Mouse (Mus musculus): Measurements from ENCODE around the gene Dhx58.
A peak's percentile ranks its signal among the peaks of the same experiment; 100 is the strongest.

Gene Dhx58

DNA sequence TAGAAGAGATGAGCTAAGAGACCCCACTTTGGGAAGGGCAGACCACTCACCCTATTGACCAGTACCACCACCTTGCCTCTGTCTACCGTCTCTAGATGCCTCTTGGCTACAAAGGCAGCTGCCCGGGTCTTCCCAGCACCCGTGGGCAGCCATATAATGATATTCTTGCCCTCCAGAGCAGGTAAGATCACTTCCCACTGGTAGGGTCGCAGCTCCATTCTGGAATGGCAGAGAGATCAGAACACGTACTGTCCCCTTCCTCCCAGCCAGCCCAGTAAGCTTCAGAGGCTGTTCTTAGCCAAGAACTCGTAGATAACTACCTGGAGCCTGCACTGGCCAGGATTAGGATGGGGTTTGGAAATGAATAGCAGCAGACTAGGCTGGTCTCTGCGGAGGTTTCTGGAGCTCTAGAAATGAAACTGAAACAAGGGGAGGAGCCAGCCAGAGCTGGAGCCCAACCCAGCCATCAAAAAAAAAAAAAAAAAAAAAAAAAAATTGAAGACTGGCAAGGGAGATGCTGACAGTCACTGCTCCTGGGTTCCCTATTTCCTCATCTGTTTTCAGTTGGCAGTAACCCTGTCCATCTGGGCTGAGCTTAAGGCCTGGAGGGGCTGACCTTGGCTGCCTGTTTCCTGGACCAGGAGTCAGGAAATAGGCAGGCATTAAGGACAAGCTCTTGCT lies at the start of gene Dhx58:
Gene Dhx58, minus strand, starts transcription at position 421 of the 681 bp plus-strand sequence.
- no peak for DNase-seq (ENCODE audit: low spot score)

DNA sequence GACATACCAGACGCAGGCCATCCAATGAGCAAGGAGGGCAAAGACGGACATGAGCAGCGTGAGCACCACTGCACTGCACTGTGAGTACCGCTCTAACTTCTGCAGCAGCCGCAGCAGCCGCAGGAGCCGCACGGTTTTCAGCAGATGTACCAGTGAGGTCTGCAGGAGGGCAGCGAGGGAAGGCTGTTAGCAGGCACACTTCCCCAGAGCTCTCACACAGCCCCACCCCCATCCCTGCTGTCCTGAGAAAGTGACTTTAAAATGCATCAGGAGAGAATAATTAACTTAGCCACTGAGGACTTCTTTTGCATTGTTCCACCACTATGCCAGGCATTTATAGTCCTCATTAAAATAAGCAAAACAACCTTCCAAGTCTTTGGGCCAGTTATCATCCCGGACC lies 48.2 kb upstream of the Dhx58 start:
- no peak for DNase-seq (ENCODE audit: low spot score)

DNA sequence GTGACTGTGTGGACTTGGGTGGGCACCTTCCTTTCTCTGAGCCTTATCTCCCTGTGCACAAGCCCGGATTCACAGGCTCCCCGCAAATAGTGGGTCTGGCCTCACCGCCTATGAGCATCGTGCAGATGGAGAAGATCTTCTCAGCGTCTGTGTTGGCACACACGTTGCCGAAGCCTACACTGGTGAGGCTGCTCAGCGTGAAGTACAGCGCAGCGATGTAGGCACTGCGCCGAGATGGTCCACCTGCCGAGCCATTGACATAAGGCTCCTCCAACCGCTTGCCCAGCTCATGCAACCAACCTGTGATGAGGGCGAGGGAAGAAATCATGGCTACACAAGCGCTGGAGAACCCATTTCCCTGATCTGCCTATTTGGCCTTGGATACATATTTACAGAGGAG lies 46.1 kb upstream of the Dhx58 start:
- DNase-seq (ENCODE audit: low spot score) = no peak

DNA sequence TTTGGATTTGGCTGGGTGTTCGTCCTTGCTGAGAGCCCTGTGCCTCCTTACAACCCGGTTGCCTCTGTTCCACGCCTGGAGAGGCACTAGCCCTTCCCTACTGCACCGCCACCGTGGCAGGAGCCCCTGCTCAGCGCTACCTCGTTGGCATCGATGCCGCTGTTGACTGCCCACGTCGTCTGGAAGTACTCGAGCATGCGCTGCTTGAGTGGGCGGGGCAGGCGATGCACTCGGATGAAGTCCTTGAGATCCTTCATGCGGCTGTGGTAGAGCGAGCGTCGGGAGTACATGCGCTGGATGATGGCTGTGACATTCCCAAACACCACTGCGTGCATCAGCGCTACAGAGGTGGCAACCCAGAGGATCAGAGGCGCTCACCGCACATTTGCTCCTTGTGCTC lies 45.4 kb upstream of the Dhx58 start:
- no peak for DNase-seq (ENCODE audit: low spot score)

DNA sequence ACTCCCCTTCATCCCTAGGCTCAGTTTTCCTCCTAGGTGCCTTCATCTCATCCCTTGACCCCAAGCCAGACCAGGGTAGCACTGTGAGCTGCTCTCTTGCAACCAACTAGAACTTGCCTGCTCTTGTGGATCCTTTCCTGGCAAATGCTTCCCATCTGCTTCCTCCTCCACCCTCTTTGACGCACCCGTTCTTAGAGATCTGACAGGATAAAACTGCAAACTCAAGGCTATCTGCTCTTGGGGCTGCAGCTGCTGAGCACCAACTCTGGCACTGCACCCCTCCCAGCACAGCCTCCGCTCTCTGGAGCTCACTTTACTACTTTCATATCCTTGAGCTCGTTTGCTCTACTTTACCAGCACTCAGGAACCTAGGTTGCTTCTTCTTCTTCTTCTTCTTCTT lies 44.5 kb upstream of the Dhx58 start:
- no peak for DNase-seq (ENCODE audit: low spot score)

DNA sequence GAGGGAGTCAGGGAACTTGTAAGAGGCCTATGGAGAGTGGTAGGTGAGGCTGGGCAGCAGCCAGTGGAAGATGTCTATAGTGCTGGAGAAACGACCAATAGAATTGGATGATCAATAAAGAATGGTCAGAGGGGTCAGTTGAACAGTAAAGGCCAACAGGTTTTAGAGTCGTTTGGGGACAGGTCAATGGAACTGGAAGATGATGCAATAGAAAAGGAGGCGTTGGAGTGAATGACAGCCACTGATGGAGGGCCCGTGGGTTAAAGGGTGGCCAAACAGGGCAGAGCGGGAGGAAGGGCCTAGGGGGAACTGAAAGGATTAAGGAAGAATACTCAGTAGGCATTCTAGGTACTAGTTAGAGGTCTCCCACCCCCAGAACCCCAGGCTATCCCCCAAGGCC lies 43.0 kb upstream of the Dhx58 start:
- DNase-seq (ENCODE audit: low spot score) = no peak

DNA sequence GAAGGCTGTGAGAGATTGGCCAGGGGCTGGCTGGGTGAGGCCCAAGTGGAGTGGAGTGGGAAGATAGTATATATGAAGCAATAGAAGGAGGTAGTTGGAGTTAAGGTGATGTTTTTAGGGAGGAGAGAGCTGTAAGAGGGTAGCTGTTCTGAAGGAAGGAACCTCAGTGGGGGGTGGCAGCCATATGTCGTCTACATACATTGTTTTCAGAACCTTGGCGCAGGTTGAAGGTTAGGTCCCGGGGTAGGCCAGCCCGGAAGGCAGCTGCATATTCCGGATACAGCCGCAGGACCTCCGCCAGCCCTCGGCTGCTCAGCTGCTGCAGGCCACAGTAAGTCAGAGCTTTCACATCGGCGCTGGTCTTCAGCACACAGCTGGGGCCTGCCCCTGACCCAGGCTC lies 42.5 kb upstream of the Dhx58 start:
- DNase-seq (ENCODE audit: low spot score) = no peak

DNA sequence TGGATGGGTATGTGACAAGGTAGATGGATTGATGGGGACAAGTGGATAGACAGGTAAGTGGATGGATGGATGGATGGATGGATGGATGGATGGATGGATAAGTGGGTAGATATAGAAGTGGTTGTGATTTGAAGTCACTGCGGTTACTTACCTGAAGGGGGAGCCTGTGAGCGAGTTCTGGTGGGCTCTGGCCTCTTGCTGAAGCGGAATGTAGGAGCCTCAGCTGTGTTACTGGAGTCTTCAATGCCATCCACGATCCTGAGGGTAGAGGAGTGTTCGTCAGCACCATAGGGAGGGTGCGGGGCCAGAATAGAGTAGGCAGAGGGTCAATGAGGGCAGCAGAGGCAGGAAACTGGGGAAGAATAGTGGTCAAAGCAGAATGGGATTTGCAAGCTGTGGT lies 41.0 kb upstream of the Dhx58 start:
- DNase-seq (ENCODE audit: low spot score) = no peak

DNA sequence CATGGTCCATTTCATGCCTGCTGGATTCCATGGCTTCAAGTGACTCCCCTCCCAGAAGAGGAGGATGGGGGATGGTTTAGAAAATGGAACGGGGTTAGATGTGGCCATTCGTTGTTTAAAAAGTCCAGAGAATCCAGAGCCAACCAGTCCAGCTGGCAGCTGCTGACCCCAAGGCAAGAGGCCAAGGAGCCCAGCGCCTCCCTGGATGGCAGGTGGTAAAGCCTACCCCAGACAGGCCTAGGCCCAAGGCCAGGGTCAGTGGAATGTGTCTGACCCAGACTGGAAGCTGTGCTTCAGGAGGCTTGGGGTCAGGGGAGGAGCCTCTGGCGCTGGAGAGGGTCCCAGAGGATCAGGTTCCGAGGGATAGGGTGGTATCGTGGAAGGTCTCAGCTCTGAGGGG lies 37.3 kb upstream of the Dhx58 start:
- DNase-seq (ENCODE audit: low spot score) = no peak

DNA sequence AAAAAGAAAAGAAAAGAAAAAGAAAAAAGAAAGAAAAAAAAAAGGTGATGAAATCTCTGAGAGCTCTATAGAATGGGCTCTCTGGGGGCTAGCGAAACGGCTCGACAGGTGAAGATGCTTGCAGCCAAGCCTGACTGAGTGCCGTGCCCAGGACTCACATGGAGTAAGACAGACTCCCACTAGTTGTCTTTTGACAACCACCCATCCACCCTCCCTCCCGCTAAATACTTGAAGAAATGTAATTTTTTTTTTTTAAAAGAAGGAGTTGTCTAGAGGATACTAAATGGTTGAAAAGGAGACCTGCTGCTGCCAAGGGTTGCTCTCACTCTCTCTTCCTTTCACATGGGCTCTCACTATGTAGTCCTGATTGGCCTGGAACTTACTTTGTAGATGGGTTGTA lies 34.7 kb upstream of the Dhx58 start:
- DNase-seq (ENCODE audit: low spot score) = no peak

DNA sequence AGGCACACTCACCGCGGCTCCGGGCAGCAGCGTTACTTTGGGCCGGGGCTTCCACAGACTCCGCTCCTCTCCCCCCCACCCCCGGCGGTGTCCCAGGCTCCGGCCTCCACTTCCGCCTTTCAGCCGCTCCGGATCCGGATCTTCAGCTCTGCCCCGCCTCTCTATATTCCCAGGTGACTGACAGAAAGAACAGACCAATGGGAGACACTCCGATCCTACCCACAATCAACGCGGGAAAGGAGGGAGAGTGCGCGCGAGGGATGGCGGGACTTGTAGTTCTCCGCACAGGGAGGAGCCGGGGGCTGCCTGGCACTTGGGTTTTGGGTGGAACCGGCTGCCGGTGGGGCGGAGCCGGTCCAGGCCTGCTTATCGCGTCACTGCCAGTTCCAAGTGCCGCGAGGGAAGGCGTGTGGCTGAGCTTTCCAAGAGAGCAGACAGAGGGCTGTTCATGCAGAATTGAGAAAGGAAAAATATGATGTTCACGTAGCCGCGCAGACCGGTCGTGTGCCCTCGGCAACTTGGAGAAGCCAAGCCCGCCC lies 34.1 kb upstream of the Dhx58 start, which contains the start of gene Rab5c:
Gene Rab5c, minus strand, starts transcription at position 150 of the 539 bp plus-strand sequence.
- peak; percentile 100 for DNase-seq (ENCODE audit: low spot score)

DNA sequence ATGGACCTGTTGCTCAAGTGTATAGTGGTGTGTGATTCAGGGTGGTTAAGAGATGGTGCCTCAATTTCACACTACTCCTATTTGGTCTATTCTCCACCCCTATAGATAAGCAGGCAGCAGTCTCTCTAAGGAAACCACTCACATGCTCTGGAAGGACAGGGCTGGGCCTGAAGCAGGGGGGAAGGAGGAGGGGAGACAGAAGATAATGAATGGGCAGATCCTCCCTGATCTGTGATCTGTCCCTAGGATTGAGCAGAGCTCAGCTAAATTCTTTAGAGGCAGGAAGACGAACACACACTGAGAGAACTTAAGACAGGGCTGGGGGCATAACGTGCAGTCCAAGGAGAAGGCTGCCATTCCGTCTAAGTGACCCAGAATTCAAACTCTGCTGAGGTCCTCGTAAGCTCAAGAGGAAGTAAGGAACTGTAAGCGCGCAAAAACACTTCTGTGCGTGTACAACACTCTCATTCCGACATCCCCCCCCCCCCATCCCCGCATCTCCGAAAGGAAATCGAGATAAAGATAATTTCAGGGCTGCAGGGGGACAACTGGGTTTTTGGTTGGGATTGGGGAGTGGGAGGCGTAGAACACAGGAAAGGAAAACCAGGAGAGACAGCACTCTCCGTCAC lies 33.1 kb upstream of the Dhx58 start:
- peak; percentile 83 for DNase-seq (ENCODE audit: low spot score)

DNA sequence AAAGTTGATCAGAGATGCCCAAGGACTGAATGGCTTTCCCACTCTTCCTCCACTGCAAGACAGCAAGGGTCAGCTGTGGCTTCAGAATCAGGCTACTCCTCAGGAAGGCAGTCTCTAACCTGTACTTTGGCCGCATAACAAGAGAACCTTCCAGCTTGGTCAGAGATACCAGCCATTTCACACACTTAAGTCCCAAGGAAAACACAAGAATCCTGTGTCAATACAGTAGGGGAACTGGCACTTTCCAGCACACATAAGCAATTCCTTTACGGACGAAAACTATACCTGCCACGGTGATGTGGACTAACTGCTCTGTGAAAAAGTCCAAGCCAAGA lies 32.6 kb upstream of the Dhx58 start:
- peak; percentile 57 for DNase-seq (ENCODE audit: low spot score)

DNA sequence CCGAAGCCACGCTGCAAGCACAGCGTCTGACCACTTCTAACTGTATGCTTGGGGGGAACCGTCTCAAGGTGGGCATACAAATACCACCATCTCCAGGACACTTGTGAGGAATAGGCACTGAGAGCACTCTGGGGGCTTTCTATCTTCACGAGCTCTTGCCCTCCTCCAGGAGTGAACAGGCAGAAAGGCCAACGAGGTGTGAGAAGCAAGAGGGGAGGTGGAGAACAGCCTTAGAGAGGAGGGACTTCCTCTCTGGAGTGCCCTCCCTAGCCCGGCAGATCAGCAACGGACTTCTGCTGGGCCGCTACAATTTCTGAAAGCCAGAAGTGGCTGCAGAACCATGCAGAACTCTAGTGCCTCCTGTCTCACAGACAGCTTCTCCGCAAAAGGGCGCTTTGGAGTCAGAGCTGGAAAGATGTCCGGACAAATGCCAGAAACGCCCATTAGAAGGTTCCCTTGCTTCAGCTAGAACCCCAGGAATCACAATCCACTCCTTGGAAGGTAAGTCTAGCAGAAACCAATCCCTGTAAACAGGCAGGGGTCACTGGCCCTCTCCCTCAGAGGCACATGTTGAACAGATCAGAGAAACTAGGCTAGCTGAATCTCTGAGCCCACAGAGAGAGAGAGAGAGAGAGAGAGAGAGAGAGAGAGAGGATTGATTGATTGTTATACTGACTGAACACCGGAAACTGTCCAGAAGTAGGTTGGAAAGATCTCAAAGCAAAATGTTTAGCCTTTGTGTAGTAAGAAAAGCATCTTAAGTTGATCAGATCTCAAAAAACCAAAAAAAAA lies 32.1 kb upstream of the Dhx58 start:
- no peak for DNase-seq (ENCODE audit: low spot score)

DNA sequence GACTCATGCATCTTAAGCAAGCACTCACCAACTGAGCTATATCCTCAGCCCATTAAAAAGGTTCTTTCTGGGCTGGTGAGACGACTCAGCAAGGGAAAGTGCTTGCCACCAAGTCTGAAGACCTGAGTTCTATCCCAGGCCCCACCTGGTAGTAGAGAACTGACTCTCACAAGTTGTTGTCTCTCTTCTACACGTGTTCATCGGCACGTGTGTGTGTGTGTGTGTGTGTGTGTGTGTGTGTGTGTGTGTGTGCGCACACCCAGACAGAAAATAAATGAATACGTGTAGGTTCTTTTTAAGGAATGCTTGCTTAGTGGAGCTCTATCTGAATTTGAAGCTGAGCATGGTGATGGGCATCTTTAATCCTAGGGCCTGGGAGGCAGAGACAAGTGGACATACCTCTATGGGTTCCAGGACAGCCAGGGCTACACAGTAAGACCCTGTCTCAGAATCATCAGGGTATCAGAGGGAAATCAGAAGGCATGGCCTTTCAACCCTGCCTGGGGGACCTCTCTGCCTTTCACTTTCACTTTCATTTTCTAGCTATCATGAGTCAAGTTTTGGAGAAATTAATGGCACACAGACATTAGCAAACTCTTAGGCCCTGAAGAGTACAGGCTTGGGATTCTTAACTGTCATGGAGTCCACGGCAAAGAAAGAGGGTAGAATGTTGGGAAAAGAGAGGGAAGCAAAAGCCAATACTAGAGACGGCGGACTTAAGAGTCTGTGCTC lies 31.2 kb upstream of the Dhx58 start:
- DNase-seq (ENCODE audit: low spot score) = no peak

DNA sequence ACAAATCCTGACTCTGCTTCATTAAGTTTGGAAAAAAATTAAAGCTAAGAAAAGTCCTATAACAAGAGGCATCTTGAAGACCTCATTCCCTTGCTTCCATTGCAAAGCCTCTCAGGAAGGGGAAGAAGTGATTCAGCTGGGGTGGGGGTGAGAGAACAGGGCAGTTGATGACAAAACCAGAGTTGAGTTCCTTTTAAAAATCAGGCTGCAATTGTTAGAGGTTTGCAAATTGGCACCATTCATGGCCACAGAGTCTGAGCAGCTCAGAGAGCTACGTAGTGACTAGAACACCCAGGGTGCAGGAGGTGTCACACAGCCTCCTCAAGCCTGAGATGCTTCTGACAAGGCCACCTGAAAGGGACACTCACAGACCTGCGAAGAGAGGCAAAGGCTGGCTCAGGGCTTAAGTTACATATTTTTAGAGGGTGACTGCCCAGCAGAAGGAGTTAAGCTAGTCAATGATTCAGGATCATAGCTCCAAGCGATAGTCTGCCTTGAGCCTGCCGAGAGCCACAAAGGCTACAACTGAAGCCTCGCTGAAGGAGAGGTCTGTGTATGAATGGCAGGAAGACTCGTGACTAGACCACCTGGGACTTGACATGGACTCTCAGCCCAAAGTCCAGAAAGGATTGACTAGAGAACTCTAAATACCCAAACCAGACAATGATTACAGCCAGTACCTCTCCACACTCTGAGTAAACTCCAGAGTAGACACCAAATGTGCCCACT lies 26.6 kb upstream of the Dhx58 start:
- DNase-seq (ENCODE audit: low spot score) = peak; percentile 77

DNA sequence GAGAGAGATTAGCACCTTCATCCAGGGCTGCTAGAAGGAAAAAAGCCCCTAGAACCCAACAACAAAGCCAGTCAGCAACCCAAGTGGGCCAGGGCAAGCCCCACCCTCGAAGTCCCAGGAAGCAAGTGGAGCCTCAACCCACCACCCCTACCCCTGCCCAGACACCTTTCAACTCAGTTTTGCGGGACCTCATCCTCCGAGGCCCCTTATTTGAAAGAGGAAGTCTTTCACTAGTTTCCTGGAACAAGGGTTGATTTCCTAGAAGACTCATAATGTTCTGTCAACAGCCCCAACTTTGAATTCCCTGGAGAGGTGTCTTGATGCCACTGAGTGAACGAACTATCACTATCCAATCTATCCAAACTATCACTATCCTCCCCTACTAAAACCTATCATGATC lies 25.9 kb upstream of the Dhx58 start:
- no peak for DNase-seq (ENCODE audit: low spot score)

DNA sequence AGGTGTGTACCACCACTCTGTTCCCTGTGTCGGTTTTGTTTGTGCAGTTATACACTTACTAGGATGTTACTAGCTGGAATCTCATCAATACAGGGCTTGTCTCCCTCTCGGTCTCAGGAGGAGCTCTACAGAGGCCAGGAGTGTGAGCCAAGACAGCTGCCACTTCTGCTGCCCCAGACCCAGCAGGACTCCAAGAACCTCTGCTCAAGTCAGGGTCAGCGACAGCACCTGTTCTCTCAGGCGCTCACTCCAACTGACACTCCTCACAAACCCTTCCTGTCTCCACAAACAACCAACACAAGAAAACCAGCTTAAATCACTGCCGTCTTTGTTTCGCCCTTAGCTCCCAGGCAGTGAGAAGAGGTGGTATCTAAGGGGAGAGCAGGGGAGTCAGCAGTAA lies 24.5 kb upstream of the Dhx58 start:
- DNase-seq (ENCODE audit: low spot score) = no peak

DNA sequence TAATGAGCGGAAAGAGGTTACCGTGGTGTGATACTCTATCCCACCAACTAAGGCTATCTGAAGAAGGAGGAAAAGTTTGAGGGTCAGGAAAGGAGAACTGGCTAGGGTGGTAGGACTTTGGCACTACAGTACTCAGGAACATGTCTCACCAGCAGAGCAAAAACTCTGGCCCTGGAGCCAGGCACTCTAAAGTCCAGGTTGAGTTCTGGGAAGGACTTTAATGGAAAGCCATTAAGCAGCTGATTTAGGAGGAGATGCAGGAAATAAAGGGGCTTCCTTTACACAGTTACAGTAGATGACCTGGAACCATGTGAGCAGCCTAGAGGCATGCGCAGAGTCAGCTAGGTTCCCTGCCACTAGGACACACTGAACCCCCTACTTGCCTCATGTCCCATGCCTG lies 23.1 kb upstream of the Dhx58 start:
- no peak for DNase-seq (ENCODE audit: low spot score)

DNA sequence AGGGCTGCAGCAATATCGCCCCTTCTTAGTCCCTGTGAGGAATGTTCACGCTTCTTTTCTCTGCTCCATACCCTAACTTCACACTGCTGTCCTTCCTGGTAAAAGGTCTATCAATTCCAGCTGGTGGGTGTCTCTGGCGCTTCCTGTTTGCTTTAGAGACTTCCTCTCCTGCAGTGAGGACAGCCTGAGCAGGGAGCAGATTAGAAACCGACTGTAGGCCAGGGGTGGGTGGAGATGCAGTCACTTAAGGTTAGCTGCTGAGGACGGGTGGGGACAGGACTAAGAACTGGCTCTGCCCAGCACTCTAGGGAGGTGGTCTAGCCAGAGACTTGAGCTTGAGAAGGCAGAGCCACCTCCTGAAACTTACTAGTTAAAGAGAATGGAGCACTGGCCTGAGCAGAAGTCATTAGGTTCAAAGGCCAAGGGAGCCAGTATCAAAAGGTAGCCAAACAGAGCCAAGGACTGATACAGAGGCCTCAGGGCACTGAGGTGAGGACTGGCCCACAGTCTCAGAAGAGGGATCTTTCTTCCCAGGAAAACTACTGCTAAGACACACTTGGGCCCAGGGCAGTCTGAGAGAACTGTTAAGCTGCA lies 20.9 kb upstream of the Dhx58 start:
- peak; percentile 74 for DNase-seq (ENCODE audit: low spot score)

DNA sequence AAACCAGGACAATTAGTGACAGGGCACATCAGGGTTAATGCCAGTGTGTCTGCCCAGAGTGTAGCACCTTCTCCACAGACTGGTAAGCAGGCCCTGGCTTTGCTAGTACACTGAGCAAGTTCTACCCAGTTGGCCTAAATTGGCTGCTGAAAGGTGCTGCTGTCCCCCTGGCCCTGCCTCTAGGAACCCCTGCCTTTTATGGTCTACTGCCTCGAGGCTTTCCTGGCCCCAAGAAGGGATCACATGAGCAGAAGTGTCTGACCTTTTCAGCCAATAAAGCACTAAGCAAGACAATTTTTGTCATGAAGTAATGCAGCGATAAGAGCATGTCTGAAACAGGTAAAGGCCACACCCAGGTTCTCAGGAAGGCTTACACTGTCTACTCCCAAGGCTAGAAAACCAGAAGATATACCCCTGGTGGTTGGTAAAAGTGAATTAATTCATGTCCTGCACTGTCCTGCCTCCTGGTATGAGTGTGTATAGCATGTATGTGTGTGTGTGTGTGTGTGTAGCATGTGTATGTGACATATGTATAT lies 18.5 kb upstream of the Dhx58 start:
- DNase-seq (ENCODE audit: low spot score) = no peak

Measured in yolk sac, embryonic 10.5 days (tissue).